8 mouse cellular contexts compared by ENCODE assay signal in genomic region chr11:68852932-68853409, GRCm38 (mm10). TPM values are rescaled to one million over a fixed set of nuclear protein-coding genes. Genes with fewer than 3 reads are reported as not detected.
A peak's percentile ranks its signal among the peaks of the same experiment; 100 is the strongest.
DNase-seq lines count a peak whose midpoint lies in the region; ATAC-seq and TF ChIP-seq lines count a peak whose summit lies in the region.

No protein-coding gene starts in this region.

- H3K4me1 ChIP-seq in forebrain, embryonic 11.5 days (replicated peaks; ENCODE audit: control insufficient read depth, insufficient read depth, low read length): peaks cover 5% of the 10 kb centered on the region; the same call in 1 of the 2 replicates
- H3K4me1 ChIP-seq in heart, postnatal 0 days (ENCODE audit: control insufficient read depth, insufficient read depth): peaks cover 8% of the 10 kb centered on the region; the same call in 1 of the 2 replicates
- H3K4me1 ChIP-seq in liver, embryonic 16.5 days (ENCODE audit: control insufficient read depth, low read depth, low read length): peaks cover 36% of the 10 kb centered on the region
- H3K4me1 ChIP-seq in neural tube, embryonic 13.5 days (replicated peaks): peaks cover 38% of the 10 kb centered on the region
- H3K4me1 ChIP-seq in testis, adult 2 months (ENCODE audit: control insufficient read depth, insufficient read depth, low read length): peaks cover 4% of the 10 kb centered on the region

- peak; percentile 99 for TF ChIP-seq POLR2A in testis, adult 2 months (IDR thresholded peaks at IDR 0.05; ENCODE audit: control insufficient read depth, low read depth, low read length)

- no peaks in the 10 kb centered on the region for H3K27me3 ChIP-seq in forebrain, embryonic 11.5 days (ENCODE audit: control insufficient read depth, insufficient read depth, low read length)
- H3K27me3 ChIP-seq in heart, postnatal 0 days (ENCODE audit: control insufficient read depth, insufficient read depth, low read length): no peaks in the 10 kb centered on the region
- H3K27me3 ChIP-seq in liver, embryonic 16.5 days (ENCODE audit: control insufficient read depth, insufficient read depth, low read depth, low read length): no peaks in the 10 kb centered on the region
- H3K27me3 ChIP-seq in neural tube, embryonic 13.5 days: no peaks in the 10 kb centered on the region
- no peaks in the 10 kb centered on the region for H3K27me3 ChIP-seq in testis, adult 2 months (ENCODE audit: control insufficient read depth, insufficient read depth, low read length)

- WGBS in forebrain, embryonic 11.5 days: under 1% methylated on average over 42 of the region's 42 CpGs
- WGBS in heart, postnatal 0 days: under 1% methylated on average over 41 of the region's 42 CpGs
- under 1% methylated on average over 42 of the region's 42 CpGs for WGBS in liver, embryonic 16.5 days (ENCODE audit: insufficient replicate concordance)
- 0% methylated on average over 42 of the region's 42 CpGs for WGBS in neural tube, embryonic 13.5 days

- H3K27ac ChIP-seq in forebrain, embryonic 11.5 days (ENCODE audit: low read depth, low read length): peak overlapping the region; percentile 88
- H3K27ac ChIP-seq in heart, postnatal 0 days (ENCODE audit: low read depth): peak overlapping the region; percentile 99
- H3K27ac ChIP-seq in liver, embryonic 16.5 days (ENCODE audit: low read length): peak overlapping the region; percentile 100
- peak overlapping the region; percentile 97 for H3K27ac ChIP-seq in neural tube, embryonic 13.5 days (replicated peaks)
- peak overlapping the region; percentile 99 for H3K27ac ChIP-seq in testis, adult 2 months (ENCODE audit: control insufficient read depth, insufficient read depth, low read depth, low read length)

- ATAC-seq in forebrain, embryonic 11.5 days (replicated peaks; ENCODE audit: low FRiP score): peak; percentile 99
- ATAC-seq in heart, postnatal 0 days (ENCODE audit: insufficient read depth, low read depth): peak; percentile 99
- peak; percentile 97 for ATAC-seq in liver, embryonic 16.5 days (ENCODE audit: low read depth)
- peak; percentile 99 for ATAC-seq in neural tube, embryonic 13.5 days (ENCODE audit: low read depth)

- no peaks in the 10 kb centered on the region for H3K9me3 ChIP-seq in forebrain, embryonic 11.5 days (ENCODE audit: control insufficient read depth, low read length)
- H3K9me3 ChIP-seq in heart, postnatal 0 days (replicated peaks; ENCODE audit: control insufficient read depth, low read length): no peaks in the 10 kb centered on the region
- H3K9me3 ChIP-seq in liver, embryonic 16.5 days (replicated peaks; ENCODE audit: control insufficient read depth, low read length): no peaks in the 10 kb centered on the region
- H3K9me3 ChIP-seq in neural tube, embryonic 13.5 days: no peaks in the 10 kb centered on the region

- no peak; the same call in 1 of the 2 replicates for TF ChIP-seq EP300 in heart, postnatal 0 days (IDR thresholded peaks at IDR 0.05; ENCODE audit: low read depth)

- H3K4me3 ChIP-seq in forebrain, embryonic 11.5 days (ENCODE audit: low read depth, low read length): peak overlapping the region; percentile 92
- peak overlapping the region; percentile 87 for H3K4me3 ChIP-seq in heart, postnatal 0 days (ENCODE audit: low read depth, low read length)
- H3K4me3 ChIP-seq in liver, embryonic 16.5 days (ENCODE audit: low read depth, low read length): peak overlapping the region; percentile 97
- peak overlapping the region; percentile 92 for H3K4me3 ChIP-seq in neural tube, embryonic 13.5 days
- peak overlapping the region; percentile 98 for H3K4me3 ChIP-seq in testis, adult 2 months (ENCODE audit: control insufficient read depth, low read depth, low read length)

- H3K9ac ChIP-seq in forebrain, embryonic 11.5 days (ENCODE audit: low read length): peak overlapping the region; percentile 87
- peak overlapping the region; percentile 95 for H3K9ac ChIP-seq in heart, postnatal 0 days (replicated peaks; ENCODE audit: low read depth, low read length)
- H3K9ac ChIP-seq in liver, embryonic 16.5 days (ENCODE audit: low read depth, low read length): peak overlapping the region; percentile 95
- peak overlapping the region; percentile 96 for H3K9ac ChIP-seq in neural tube, embryonic 13.5 days

- peak; percentile 100 for DNase-seq in CD8-positive naive resting alpha-beta T cell, adult 2 months (ENCODE audit: low read depth in 2 of 2, low spot score in 2 of 2)
- DNase-seq in c-Kit-positive CD71-negative TER-119-negative erythroid progenitor cells, embryonic 14.5 days (ENCODE audit: low read depth): peak; percentile 99
- DNase-seq in forebrain, embryonic 11.5 days (ENCODE audit: low spot score): peak; percentile 100
- DNase-seq in heart, postnatal 0 days (ENCODE audit: low spot score): peak; percentile 98
- DNase-seq in kidney, postnatal 4 days: peak; percentile 100

- peak overlapping the region; percentile 83 for H3K4me2 ChIP-seq in forebrain, embryonic 11.5 days (ENCODE audit: low read depth, low read length, severe bottlenecking)
- H3K4me2 ChIP-seq in heart, postnatal 0 days (ENCODE audit: low read depth, low read length): peak overlapping the region; percentile 80
- peak overlapping the region; percentile 87 for H3K4me2 ChIP-seq in liver, embryonic 16.5 days (ENCODE audit: low read depth, low read length)
- peak overlapping the region; percentile 76 for H3K4me2 ChIP-seq in neural tube, embryonic 13.5 days

- H3K36me3 ChIP-seq in forebrain, embryonic 11.5 days (ENCODE audit: control insufficient read depth, insufficient read depth, low read length): no peaks in the 10 kb centered on the region
- no peaks in the 10 kb centered on the region for H3K36me3 ChIP-seq in heart, postnatal 0 days (replicated peaks; ENCODE audit: control insufficient read depth, insufficient read depth, low read length)
- H3K36me3 ChIP-seq in liver, embryonic 16.5 days (ENCODE audit: control insufficient read depth, insufficient read depth): no peaks in the 10 kb centered on the region
- H3K36me3 ChIP-seq in neural tube, embryonic 13.5 days: no peaks in the 10 kb centered on the region
- H3K36me3 ChIP-seq in testis, adult 2 months (ENCODE audit: control insufficient read depth, insufficient read depth, low read length): no peaks in the 10 kb centered on the region

- TF ChIP-seq CTCF in heart, postnatal 0 days (IDR thresholded peaks at IDR 0.05; ENCODE audit: low read depth): no peak
- no peak for TF ChIP-seq CTCF in testis, adult 2 months (IDR thresholded peaks at IDR 0.05; ENCODE audit: control insufficient read depth, insufficient read depth, insufficient replicate concordance, low read depth, low read length)

RNA-seq across cellular contexts. Expression of gene Ndel1, which starts 18.7 kb away (rescaled TPM):
- polyA plus RNA-seq in forebrain, embryonic 11.5 days (2014; fragmentation: Nextera tagmentation; extraction: Ambion mirVana): 46.9 and 51.2 TPM in 2 replicates
- 70.9 and 130 TPM in 2 replicates for total RNA-seq in heart, postnatal 0 days (2014; rRNA removed; ENCODE audit: low replicate concordance)
- polyA plus RNA-seq in heart, postnatal 0 days (2015; fragmentation: Nextera tagmentation; extraction: Ambion mirVana): 60.7 and 62.3 TPM in 2 replicates
- polyA plus RNA-seq in liver, embryonic 16.5 days (2015; fragmentation: Nextera tagmentation; extraction: Ambion mirVana): 36.9 and 38.6 TPM in 2 replicates
- 96.9 and 97.7 TPM in 2 replicates for polyA plus RNA-seq in neural tube, embryonic 13.5 days (2015; fragmentation: Nextera tagmentation; extraction: Ambion mirVana)
- polyA plus RNA-seq in testis, adult 2 months (2012; rRNA removed): 73.8 and 80.3 TPM in 2 replicates

RNA-seq across cellular contexts. Expression of gene Rnf222, which starts 35.4 kb away (rescaled TPM):
- not detected in 2 replicates for polyA plus RNA-seq in forebrain, embryonic 11.5 days (2014; fragmentation: Nextera tagmentation; extraction: Ambion mirVana)
- total RNA-seq in heart, postnatal 0 days (2014; rRNA removed; ENCODE audit: low replicate concordance): not detected in 2 replicates
- 0.14 and 0.15 TPM in 2 replicates for polyA plus RNA-seq in heart, postnatal 0 days (2015; fragmentation: Nextera tagmentation; extraction: Ambion mirVana)
- 0.04 and 0.14 TPM in 2 replicates for polyA plus RNA-seq in liver, embryonic 16.5 days (2015; fragmentation: Nextera tagmentation; extraction: Ambion mirVana)
- not detected in 2 replicates for polyA plus RNA-seq in neural tube, embryonic 13.5 days (2015; fragmentation: Nextera tagmentation; extraction: Ambion mirVana)
- 1.1 TPM in 2 replicates for polyA plus RNA-seq in testis, adult 2 months (2012; rRNA removed)

RNA-seq across cellular contexts. Expression of gene Rpl26, which starts 48.4 kb away (rescaled TPM):
- 825 and 852 TPM in 2 replicates for polyA plus RNA-seq in forebrain, embryonic 11.5 days (2014; fragmentation: Nextera tagmentation; extraction: Ambion mirVana)
- 1,343 and 1,533 TPM in 2 replicates for total RNA-seq in heart, postnatal 0 days (2014; rRNA removed; ENCODE audit: low replicate concordance)
- polyA plus RNA-seq in heart, postnatal 0 days (2015; fragmentation: Nextera tagmentation; extraction: Ambion mirVana): 529 and 545 TPM in 2 replicates
- polyA plus RNA-seq in liver, embryonic 16.5 days (2015; fragmentation: Nextera tagmentation; extraction: Ambion mirVana): 457 and 528 TPM in 2 replicates
- 743 and 760 TPM in 2 replicates for polyA plus RNA-seq in neural tube, embryonic 13.5 days (2015; fragmentation: Nextera tagmentation; extraction: Ambion mirVana)
- 938 and 997 TPM in 2 replicates for polyA plus RNA-seq in testis, adult 2 months (2012; rRNA removed)

Comparison
In these comparisons a context has a peak if more than half of its experiments do, and no peak if none do; other contexts are left out.
1. Peak in every context shown above with its lines: DNase-seq, ATAC-seq, H3K4me3 ChIP-seq and H3K27ac ChIP-seq.